Mouse (Mus musculus) Muller cell, postnatal 12 days (primary cell): ENCODE data around the gene Akap13.

Experiments
- DNase-seq: peaks from one replicate; pipeline ENCODE4 v3.0.0-alpha.2; 2015; ENCODE audit errors: inconsistent ontology term

The Akap13 gene

GRCm38 (mm10) chr7:75558225-75558624 is 102.9 kb downstream of the Akap13 start:
- no peak for DNase-seq

- no peak for DNase-seq
These were observed 103.8 kb downstream of the Akap13 start for GRCm38 (mm10) chr7:75559119-75559518.

- DNase-seq = no peak
These were observed 104.6 kb downstream of the Akap13 start for GRCm38 (mm10) chr7:75559915-75560314.

- DNase-seq = no peak
These were observed 105.2 kb downstream of the Akap13 start for GRCm38 (mm10) chr7:75560566-75560965.

GRCm38 (mm10) chr7:75561134-75561533 is 105.8 kb downstream of the Akap13 start:
- no peak for DNase-seq

- DNase-seq = no peak
These were observed 112.9 kb downstream of the Akap13 start for GRCm38 (mm10) chr7:75568276-75568675.

GRCm38 (mm10) chr7:75568883-75569282 is 113.5 kb downstream of the Akap13 start:
- DNase-seq = no peak

GRCm38 (mm10) chr7:75570218-75570617 is 114.9 kb downstream of the Akap13 start:
- DNase-seq = no peak

GRCm38 (mm10) chr7:75571078-75571477 is 115.7 kb downstream of the Akap13 start:
- DNase-seq = no peak

GRCm38 (mm10) chr7:75572127-75572526 is 116.8 kb downstream of the Akap13 start:
- no peak for DNase-seq

GRCm38 (mm10) chr7:75575120-75575649 is 119.9 kb downstream of the Akap13 start:
- peak; percentile 47 for DNase-seq

- no peak for DNase-seq
These were observed 120.7 kb downstream of the Akap13 start for GRCm38 (mm10) chr7:75575800-75576585.

GRCm38 (mm10) chr7:75576851-75577250 is 121.5 kb downstream of the Akap13 start:
- DNase-seq = no peak

GRCm38 (mm10) chr7:75577353-75577752 is 122.0 kb downstream of the Akap13 start:
- no peak for DNase-seq

GRCm38 (mm10) chr7:75578647-75579046 is 123.3 kb downstream of the Akap13 start:
- DNase-seq = no peak

GRCm38 (mm10) chr7:75582091-75582490 is 126.8 kb downstream of the Akap13 start:
- DNase-seq = no peak

GRCm38 (mm10) chr7:75584100-75584499 is 128.8 kb downstream of the Akap13 start:
- DNase-seq = no peak

GRCm38 (mm10) chr7:75585409-75585808 is 130.1 kb downstream of the Akap13 start:
- DNase-seq = no peak

GRCm38 (mm10) chr7:75586113-75586512 is 130.8 kb downstream of the Akap13 start:
- DNase-seq = no peak

- no peak for DNase-seq
These were observed 132.4 kb downstream of the Akap13 start for GRCm38 (mm10) chr7:75587727-75588126.

- DNase-seq = no peak
These were observed 134.1 kb downstream of the Akap13 start for GRCm38 (mm10) chr7:75589304-75589973.

GRCm38 (mm10) chr7:75591961-75592360 is 136.6 kb downstream of the Akap13 start:
- no peak for DNase-seq

GRCm38 (mm10) chr7:75594801-75595200 is 139.5 kb downstream of the Akap13 start:
- DNase-seq = peak; percentile 41
